Mouse (Mus musculus) adipocyte (in vitro differentiated cells): ENCODE data around the gene Fbxo42.

Experiments used
- DNase-seq: peaks from one replicate; pipeline ENCODE4 v3.0.0-alpha.2; 2016; ENCODE audit warnings: low spot score

The Fbxo42 gene

GRCm38 (mm10) chr4:141219583-141220213, 72.0 kb downstream of the Fbxo42 start:
- DNase-seq: no peak

- no peak for DNase-seq
These were observed 74.1 kb downstream of the Fbxo42 start for GRCm38 (mm10) chr4:141221848-141222247.

- DNase-seq: no peak
These were observed 75.0 kb downstream of the Fbxo42 start for GRCm38 (mm10) chr4:141222752-141223151.

- no peak for DNase-seq
These were observed 81.0 kb downstream of the Fbxo42 start for GRCm38 (mm10) chr4:141228687-141229086.

- DNase-seq: no peak
These were observed 85.5 kb downstream of the Fbxo42 start for GRCm38 (mm10) chr4:141233196-141233595.

- no peak for DNase-seq
These were observed 87.9 kb downstream of the Fbxo42 start for GRCm38 (mm10) chr4:141235537-141236111.

GRCm38 (mm10) chr4:141236856-141237255, 89.1 kb downstream of the Fbxo42 start:
- peak; percentile 40 for DNase-seq

GRCm38 (mm10) chr4:141238492-141239387, 91.0 kb downstream of the Fbxo42 start:
- DNase-seq: no peak

- no peak for DNase-seq
These were observed 91.8 kb downstream of the Fbxo42 start, which contains the start of gene Arhgef19 for GRCm38 (mm10) chr4:141239388-141240125. Arhgef19 (plus strand) TSS chr4:141239499.

- DNase-seq: no peak
These were observed 92.9 kb downstream of the Fbxo42 start for GRCm38 (mm10) chr4:141240617-141241016.

- no peak for DNase-seq
These were observed 94.1 kb downstream of the Fbxo42 start for GRCm38 (mm10) chr4:141241861-141242260.

GRCm38 (mm10) chr4:141242651-141243241, 95.0 kb downstream of the Fbxo42 start:
- DNase-seq: peak; percentile 45

- DNase-seq: no peak
These were observed 95.9 kb downstream of the Fbxo42 start for GRCm38 (mm10) chr4:141243636-141244035.

GRCm38 (mm10) chr4:141244401-141244800, 96.7 kb downstream of the Fbxo42 start:
- DNase-seq: peak; percentile 74

GRCm38 (mm10) chr4:141244931-141245425, 97.3 kb downstream of the Fbxo42 start:
- DNase-seq: peak; percentile 45

GRCm38 (mm10) chr4:141246089-141246997, 98.6 kb downstream of the Fbxo42 start:
- no peak for DNase-seq

- no peak for DNase-seq
These were observed 99.3 kb downstream of the Fbxo42 start for GRCm38 (mm10) chr4:141246998-141247350.

- no peak for DNase-seq
These were observed 100.3 kb downstream of the Fbxo42 start for GRCm38 (mm10) chr4:141247776-141248613.

- no peak for DNase-seq
These were observed 100.9 kb downstream of the Fbxo42 start for GRCm38 (mm10) chr4:141248614-141248978.

GRCm38 (mm10) chr4:141249383-141249782, 101.7 kb downstream of the Fbxo42 start:
- no peak for DNase-seq
